Mouse (Mus musculus) forebrain, embryonic 12.5 days (tissue): ENCODE results near the gene Ryr2. TPM values are rescaled to one million over a fixed set of nuclear protein-coding genes. Genes with fewer than 3 reads are reported as not detected.

ENCODE experiments used
- ATAC-seq: fragments of 200-750 bp; cut with Nextera tagmentation; 2 replicates; pipeline ENCODE4 v1.8.0; 2017; ENCODE audit warnings: moderate TSS enrichment; ENCODE audit not compliant: low FRiP score
- H3K27ac ChIP-seq: fragments of 300-500 bp; sonication (generic); 2 replicates; pipeline ENCODE4 v1.5.1; 2016; ENCODE audit warnings: mild to moderate bottlenecking
- H3K27me3 ChIP-seq: fragments of 300-500 bp; sonication (generic); 2 replicates; pipeline ENCODE4 v1.6.1; 2016; ENCODE audit warnings: mild to moderate bottlenecking
- H3K36me3 ChIP-seq: fragments of 300-500 bp; sonication (generic); replicated peaks from 2 replicates; pipeline ENCODE4 v1.6.1; 2016; ENCODE audit warnings: mild to moderate bottlenecking
- H3K4me1 ChIP-seq: fragments of 300-500 bp; sonication (generic); 2 replicates; pipeline ENCODE4 v1.6.1; 2016
- H3K4me2 ChIP-seq: fragments of 300-500 bp; sonication (generic); 2 replicates; pipeline ENCODE4 v1.6.1; 2016; ENCODE audit warnings: mild to moderate bottlenecking, moderate library complexity
- H3K4me3 ChIP-seq: fragments of 300-500 bp; sonication (generic); replicated peaks from 2 replicates; pipeline ENCODE4 v1.5.1; 2016; ENCODE audit warnings: mild to moderate bottlenecking
- H3K9ac ChIP-seq: fragments of 300-500 bp; sonication (generic); 2 replicates; pipeline ENCODE4 v1.6.1; 2016; ENCODE audit warnings: mild to moderate bottlenecking
- H3K9me3 ChIP-seq: fragments of 300-500 bp; sonication (generic); 2 replicates; pipeline ENCODE4 v1.6.1; 2016
- WGBS: fragments of 180-500 bp; shearing (Covaris S2); methylation state at CpG from one replicate; pipeline ENCODE4 v1.1.7; 2016; 5-methylcytosine and 5-hydroxymethylcytosine counted together
- polyA plus RNA-seq: library from polyadenylated mRNA; unstranded; fragments of >200 nt; fragmentation: Nextera tagmentation; extraction: Ambion mirVana; gene quantifications from 2 replicates; pipeline ENCODE4 v1.2.1, GENCODE M21; 2016

Gene Ryr2
- polyA plus RNA-seq, 1 experiment from 2014 or later, result 0.37 TPM

DNA sequence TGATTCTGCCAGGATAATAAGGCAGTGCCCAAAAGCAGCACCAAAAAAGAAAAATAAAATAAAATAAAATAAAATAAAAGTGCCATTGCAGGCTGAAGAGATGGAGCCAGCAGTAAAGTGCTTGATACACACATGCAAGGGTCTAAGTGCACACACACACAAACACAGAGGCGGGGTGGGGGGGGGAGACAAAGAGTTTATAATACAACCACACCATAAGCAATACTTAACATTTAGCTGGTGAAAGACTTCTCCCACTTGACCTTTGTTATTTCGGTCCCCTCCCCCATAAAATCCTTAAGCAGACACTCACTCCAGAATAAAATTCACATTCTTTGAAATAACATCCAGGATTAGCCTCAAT, 22.7 kb downstream of the Ryr2 start:
- H3K9ac ChIP-seq, result no peak overlapping the region
- peaks cover 9% of the 10 kb centered on the region for H3K4me1 ChIP-seq
- H3K4me2 ChIP-seq, result no peak overlapping the region
- ATAC-seq, result no peak
- H3K4me3 ChIP-seq, result no peak overlapping the region
- H3K36me3 ChIP-seq, result no peaks in the 10 kb centered on the region
- H3K9me3 ChIP-seq, result no peaks in the 10 kb centered on the region
- H3K27ac ChIP-seq, result no peak overlapping the region
- H3K27me3 ChIP-seq, result no peaks in the 10 kb centered on the region; the same call in 1 of the 2 replicates
- WGBS, result 86% methylated on average over 2 of the region's 2 CpGs

- WGBS, result 48% methylated on average over 10 of the region's 10 CpGs
- no peaks in the 10 kb centered on the region for H3K9me3 ChIP-seq
- H3K4me1 ChIP-seq, result peaks cover 9% of the 10 kb centered on the region
- H3K36me3 ChIP-seq, result no peaks in the 10 kb centered on the region
- H3K27ac ChIP-seq, result no peak overlapping the region
- H3K4me2 ChIP-seq, result no peak overlapping the region
- no peak overlapping the region for H3K9ac ChIP-seq
- H3K27me3 ChIP-seq, result no peaks in the 10 kb centered on the region; the same call in 1 of the 2 replicates
- H3K4me3 ChIP-seq, result no peak overlapping the region
- no peak for ATAC-seq
Observed at GRCm38 (mm10) chr13:12083443-12084111, 23.2 kb downstream of the Ryr2 start.

- no peaks in the 10 kb centered on the region for H3K36me3 ChIP-seq
- H3K4me2 ChIP-seq, result no peak overlapping the region
- no peaks in the 10 kb centered on the region; the same call in 1 of the 2 replicates for H3K27me3 ChIP-seq
- H3K27ac ChIP-seq, result no peak overlapping the region
- H3K4me3 ChIP-seq, result no peak overlapping the region
- ATAC-seq, result no peak
- peaks cover 9% of the 10 kb centered on the region for H3K4me1 ChIP-seq
- H3K9me3 ChIP-seq, result no peaks in the 10 kb centered on the region
- no peak overlapping the region for H3K9ac ChIP-seq
- 87% methylated on average over 4 of the region's 4 CpGs for WGBS
Observed at GRCm38 (mm10) chr13:12080590-12080989, 26.2 kb downstream of the Ryr2 start.

GRCm38 (mm10) chr13:12079536-12079935, 27.2 kb downstream of the Ryr2 start:
- Histone ChIP-seq H3K36me3 (no peaks in the 10 kb centered on the region), H3K4me3 (no peak overlapping the region), H3K9ac (no peak overlapping the region), H3K4me1 (peaks cover 9% of the 10 kb centered on the region), H3K27me3 (no peaks in the 10 kb centered on the region; the same call in 1 of the 2 replicates), H3K9me3 (no peaks in the 10 kb centered on the region), H3K27ac (no peak overlapping the region), H3K4me2 (no peak overlapping the region)
- ATAC-seq, result no peak
- 83% methylated on average over 4 of the region's 4 CpGs for WGBS

DNA sequence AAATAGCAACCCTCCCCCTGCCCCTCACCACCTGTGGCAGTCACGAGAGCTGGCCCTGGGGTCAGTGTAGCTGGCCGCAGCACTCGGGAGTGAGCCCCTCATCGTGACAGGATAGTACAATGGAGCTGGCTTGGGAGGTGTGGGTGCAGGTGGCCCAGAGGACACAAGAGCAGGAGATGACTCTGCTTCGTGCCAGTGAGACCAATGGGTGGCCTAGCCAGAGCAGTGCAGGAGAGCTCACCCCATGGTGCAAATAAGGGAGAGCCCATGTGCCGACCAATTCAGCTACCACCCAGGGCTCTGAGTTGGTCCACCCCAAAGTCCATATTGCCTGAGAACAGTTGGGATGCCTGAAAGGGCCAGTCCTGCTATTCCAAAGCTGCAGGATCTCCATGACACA, 31.8 kb downstream of the Ryr2 start:
- 84% methylated on average over 6 of the region's 6 CpGs for WGBS

DNA sequence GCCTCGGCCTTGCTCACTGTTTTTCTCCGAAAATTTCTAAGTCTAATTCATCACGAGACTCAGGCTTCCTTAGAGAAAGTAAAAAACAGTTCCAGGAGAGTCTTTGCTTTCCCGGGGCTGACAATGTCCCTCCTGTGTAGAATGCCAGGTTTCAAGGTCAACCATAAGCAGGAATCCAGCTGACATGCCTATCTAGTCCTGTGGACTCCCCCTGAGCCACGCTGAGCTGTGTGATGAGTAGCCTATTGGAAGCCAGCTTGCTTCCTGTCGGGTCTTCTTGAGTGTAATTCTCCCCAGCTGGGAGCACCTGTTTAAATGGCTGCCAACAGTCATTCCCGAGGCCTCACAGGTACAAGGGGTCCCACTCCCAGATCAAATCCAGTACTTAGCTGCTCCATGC, 34.2 kb downstream of the Ryr2 start:
- Histone ChIP-seq H3K9ac (no peak overlapping the region), H3K36me3 (no peaks in the 10 kb centered on the region), H3K9me3 (no peaks in the 10 kb centered on the region), H3K27ac (no peak overlapping the region), H3K4me1 (peaks cover 12% of the 10 kb centered on the region), H3K4me2 (no peak overlapping the region), H3K4me3 (no peak overlapping the region), H3K27me3 (no peaks in the 10 kb centered on the region)
- no peak for ATAC-seq
- WGBS, result 51% methylated on average over 7 of the region's 7 CpGs

More for the DNA sequence above, 31.8 kb downstream of the Ryr2 start:
- Histone ChIP-seq H3K27me3 (no peaks in the 10 kb centered on the region), H3K9ac (no peak overlapping the region), H3K9me3 (no peaks in the 10 kb centered on the region), H3K4me3 (no peak overlapping the region), H3K27ac (no peak overlapping the region), H3K4me2 (no peak overlapping the region), H3K36me3 (no peaks in the 10 kb centered on the region), H3K4me1 (peaks cover 12% of the 10 kb centered on the region)
- ATAC-seq, result peak; percentile 39; the same call in 1 of the 2 replicates

DNA sequence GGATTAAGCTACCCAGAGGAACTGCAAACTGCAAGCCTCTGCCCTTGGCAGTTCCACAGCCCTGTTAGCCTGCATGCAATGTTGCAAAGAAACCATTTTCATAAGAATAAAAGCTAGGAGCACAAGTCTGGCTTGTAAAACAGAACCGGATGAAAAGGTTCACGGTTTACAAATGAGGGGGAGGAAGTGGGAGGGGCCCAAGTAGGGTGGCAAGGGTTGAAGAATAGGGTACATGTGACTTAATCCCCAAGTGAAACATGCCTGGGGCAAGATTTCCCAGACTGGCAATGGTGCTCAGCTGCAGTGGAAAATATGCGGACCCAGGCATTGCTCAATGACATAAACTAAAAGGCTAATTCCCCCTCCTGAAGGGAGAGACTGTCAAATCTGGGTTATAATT, 34.6 kb downstream of the Ryr2 start:
- Histone ChIP-seq H3K4me2 (no peak overlapping the region), H3K9me3 (no peaks in the 10 kb centered on the region), H3K36me3 (no peaks in the 10 kb centered on the region), H3K27me3 (no peaks in the 10 kb centered on the region), H3K4me3 (no peak overlapping the region), H3K4me1 (peaks cover 12% of the 10 kb centered on the region), H3K9ac (no peak overlapping the region), H3K27ac (no peak overlapping the region)
- 20% methylated on average over 3 of the region's 3 CpGs for WGBS
- ATAC-seq, result peak; percentile 51; the same call in 1 of the 2 replicates

DNA sequence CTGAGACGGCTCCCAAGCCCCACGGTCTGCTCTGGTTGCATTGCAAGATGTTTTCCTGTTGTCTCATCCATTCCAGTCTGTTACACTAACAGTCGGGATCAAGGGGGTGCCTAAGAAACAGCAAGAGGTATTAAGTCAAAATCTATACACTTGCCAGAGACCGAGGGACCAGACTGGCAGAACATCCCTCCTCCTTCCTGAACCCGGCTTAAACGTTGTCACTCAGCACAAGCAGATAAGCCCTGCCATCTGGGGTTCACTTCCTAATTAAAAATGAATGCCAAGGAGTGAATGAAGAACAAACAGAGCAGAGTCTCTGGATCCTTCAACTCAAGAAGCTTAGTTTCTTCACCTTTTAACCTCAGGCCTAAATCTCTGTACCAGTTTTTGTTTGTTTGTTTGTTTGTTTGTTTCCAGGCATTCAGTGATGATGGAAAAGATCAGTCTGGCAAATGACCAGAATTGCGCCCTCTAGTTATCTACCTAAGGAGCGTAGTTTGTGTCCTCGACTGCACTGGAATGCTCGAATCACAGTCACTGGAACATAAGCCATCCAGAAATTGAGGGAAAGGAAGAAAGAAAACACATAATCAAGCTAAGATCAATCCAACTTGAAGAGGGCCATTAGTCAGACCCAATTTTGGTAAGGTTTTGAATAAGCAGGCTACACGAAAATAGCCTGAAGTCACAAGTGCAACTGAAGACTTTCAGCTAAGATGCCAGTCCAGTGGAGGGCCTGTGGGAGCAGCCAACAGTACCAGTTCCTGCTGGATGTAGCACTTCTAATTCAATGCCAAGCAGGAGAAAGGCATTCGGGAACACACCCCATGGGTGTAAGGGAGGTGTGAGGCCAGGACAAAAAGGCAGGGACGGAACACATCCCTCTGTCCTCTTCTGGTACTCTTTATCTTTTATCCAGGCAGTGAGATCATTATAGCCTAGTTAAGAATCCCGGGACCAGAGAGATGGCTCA, 36.3 kb downstream of the Ryr2 start:
- no peaks in the 10 kb centered on the region for H3K27me3 ChIP-seq
- H3K36me3 ChIP-seq, result no peaks in the 10 kb centered on the region
- no peak overlapping the region for H3K9ac ChIP-seq
- no peak overlapping the region for H3K4me3 ChIP-seq
- 79% methylated on average over 14 of the region's 14 CpGs for WGBS
- no peak overlapping the region for H3K4me2 ChIP-seq
- ATAC-seq, result no peak
- H3K9me3 ChIP-seq, result no peaks in the 10 kb centered on the region
- H3K27ac ChIP-seq, result no peak overlapping the region
- peaks cover 12% of the 10 kb centered on the region for H3K4me1 ChIP-seq

- Histone ChIP-seq H3K9me3 (no peaks in the 10 kb centered on the region), H3K4me3 (no peak overlapping the region), H3K4me1 (no peaks in the 10 kb centered on the region), H3K9ac (no peak overlapping the region), H3K36me3 (no peaks in the 10 kb centered on the region), H3K27ac (no peak overlapping the region), H3K4me2 (no peak overlapping the region), H3K27me3 (no peaks in the 10 kb centered on the region)
- WGBS, result 82% methylated on average over 4 of the region's 4 CpGs
- no peak for ATAC-seq
Observed at GRCm38 (mm10) chr13:12064576-12064975, 42.2 kb downstream of the Ryr2 start.

DNA sequence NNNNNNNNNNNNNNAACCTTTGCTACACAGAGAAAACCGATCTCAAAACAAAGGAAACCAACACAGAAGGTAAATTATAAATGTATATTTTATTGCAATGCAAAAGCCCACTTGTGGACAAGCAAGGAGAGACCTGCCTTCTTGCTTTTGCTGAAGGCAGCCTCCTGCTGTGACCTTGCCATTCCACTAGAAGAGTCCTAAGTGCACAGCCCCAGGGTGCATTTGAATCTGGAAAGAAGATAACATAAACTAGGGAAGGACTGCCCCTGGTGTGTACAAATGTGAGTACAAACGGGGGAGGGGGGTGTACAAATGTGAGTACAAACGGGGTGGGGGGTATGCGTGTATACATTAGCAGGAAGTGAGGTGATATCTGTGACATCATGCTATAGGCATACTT, 43.2 kb downstream of the Ryr2 start:
- no peaks in the 10 kb centered on the region for H3K9me3 ChIP-seq
- H3K27ac ChIP-seq, result no peak overlapping the region
- H3K4me3 ChIP-seq, result no peak overlapping the region
- no peak for ATAC-seq
- no peaks in the 10 kb centered on the region for H3K27me3 ChIP-seq
- H3K4me1 ChIP-seq, result no peaks in the 10 kb centered on the region
- no peak overlapping the region for H3K9ac ChIP-seq
- WGBS, result 70% methylated on average over 4 of the region's 4 CpGs
- no peaks in the 10 kb centered on the region for H3K36me3 ChIP-seq
- H3K4me2 ChIP-seq, result no peak overlapping the region

- Histone ChIP-seq H3K9me3 (no peaks in the 10 kb centered on the region), H3K27me3 (no peaks in the 10 kb centered on the region), H3K4me3 (no peak overlapping the region), H3K9ac (no peak overlapping the region), H3K36me3 (no peaks in the 10 kb centered on the region), H3K4me1 (no peaks in the 10 kb centered on the region), H3K27ac (no peak overlapping the region), H3K4me2 (no peak overlapping the region)
- WGBS, result 73% methylated on average over 8 of the region's 8 CpGs
- no peak for ATAC-seq
Observed at GRCm38 (mm10) chr13:12057357-12057771, 49.4 kb downstream of the Ryr2 start.

DNA sequence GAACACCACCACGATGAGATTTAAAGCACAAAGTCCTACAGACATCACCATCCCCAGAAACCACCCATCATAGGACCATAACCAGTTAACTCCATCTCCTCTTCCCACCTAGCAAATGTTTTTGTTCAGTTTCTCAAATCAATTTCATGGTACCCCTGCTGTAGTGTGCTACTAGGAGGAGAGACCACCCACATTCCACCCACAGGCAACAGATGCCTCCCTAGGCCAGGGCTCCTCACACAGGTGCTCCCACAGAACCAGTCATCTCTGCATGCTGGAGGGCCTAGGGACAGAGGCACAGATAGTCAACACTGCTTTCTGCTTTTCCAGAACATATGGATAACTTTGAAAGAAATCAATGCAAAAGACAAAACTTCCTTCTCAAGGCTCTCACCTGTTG, 50.8 kb downstream of the Ryr2 start:
- H3K27me3 ChIP-seq, result no peaks in the 10 kb centered on the region
- H3K27ac ChIP-seq, result no peak overlapping the region
- WGBS, result 73% methylated on average over 1 of the region's 1 CpGs
- no peaks in the 10 kb centered on the region for H3K9me3 ChIP-seq
- no peaks in the 10 kb centered on the region for H3K36me3 ChIP-seq
- no peak overlapping the region for H3K4me2 ChIP-seq
- no peaks in the 10 kb centered on the region for H3K4me1 ChIP-seq
- no peak overlapping the region for H3K9ac ChIP-seq
- ATAC-seq, result no peak
- no peak overlapping the region for H3K4me3 ChIP-seq
